Mouse (Mus musculus) spleen, postnatal 36 days (tissue): ENCODE results near the gene Prpf40a.

Source experiments
- DNase-seq, 2 experiments: peaks; one replicate each; pipeline ENCODE4 v3.0.0; 2022; ENCODE audit warnings: low spot score in 2 of 2, mixed read lengths in 1 of 2

The Prpf40a gene

GRCm38 (mm10) chr2:53106056-53106455, 85.0 kb downstream of the Prpf40a start:
- no peak for DNase-seq

- DNase-seq, result no peak
These were observed 85.7 kb downstream of the Prpf40a start for GRCm38 (mm10) chr2:53105408-53105807.

GRCm38 (mm10) chr2:53102901-53103300, 88.2 kb downstream of the Prpf40a start:
- DNase-seq, result no peak

- no peak for DNase-seq
These were observed 89.0 kb downstream of the Prpf40a start for GRCm38 (mm10) chr2:53101885-53102740.

GRCm38 (mm10) chr2:53100093-53100492, 91.0 kb downstream of the Prpf40a start:
- DNase-seq, result no peak

GRCm38 (mm10) chr2:53095489-53095888, 95.6 kb downstream of the Prpf40a start:
- DNase-seq, result no peak

- no peak for DNase-seq
These were observed 96.1 kb downstream of the Prpf40a start for GRCm38 (mm10) chr2:53095031-53095430.

- no peak for DNase-seq
These were observed 102.3 kb downstream of the Prpf40a start for GRCm38 (mm10) chr2:53088744-53089143.

GRCm38 (mm10) chr2:53085617-53086202, 105.4 kb downstream of the Prpf40a start:
- peak in 1 of 2 experiments; percentile 10 for DNase-seq
